Mouse (Mus musculus) midbrain, embryonic 15.5 days (tissue): ENCODE data around the gene Atf1. TPM values are rescaled to one million over a fixed set of nuclear protein-coding genes. Genes with fewer than 3 reads are reported as not detected.
"Not testable (repeated sequence)": the region's sequence is repeated elsewhere in the genome, so short reads cannot be mapped to it uniquely, and the experiment has no call there.

Experiments
- ATAC-seq: fragments of 200-750 bp; cut with Nextera tagmentation; replicated peaks from 2 replicates; pipeline ENCODE4 v1.8.0; 2017; ENCODE audit warnings: moderate TSS enrichment
- H3K27ac ChIP-seq: fragments of 300-500 bp; sonication (generic); 2 replicates; pipeline ENCODE4 v1.5.1; 2015; ENCODE audit warnings: mild to moderate bottlenecking, inconsistent platforms
- H3K27me3 ChIP-seq: fragments of 300-500 bp; sonication (generic); replicated peaks from 2 replicates; pipeline ENCODE4 v1.6.1; 2015; ENCODE audit warnings: inconsistent platforms
- H3K36me3 ChIP-seq: fragments of 300-500 bp; sonication (generic); replicated peaks from 2 replicates; pipeline ENCODE4 v1.6.1; 2015; ENCODE audit warnings: inconsistent platforms
- H3K4me1 ChIP-seq: fragments of 300-500 bp; sonication (generic); 2 replicates; pipeline ENCODE4 v1.6.1; 2015; ENCODE audit warnings: inconsistent platforms
- H3K4me2 ChIP-seq: fragments of 300-500 bp; sonication (generic); 2 replicates; pipeline ENCODE4 v1.6.1; 2015; ENCODE audit warnings: inconsistent platforms, mild to moderate bottlenecking, moderate library complexity
- H3K4me3 ChIP-seq: fragments of 300-500 bp; sonication (generic); 2 replicates; pipeline ENCODE4 v1.5.1; 2015; ENCODE audit warnings: mild to moderate bottlenecking, inconsistent platforms
- H3K9ac ChIP-seq: fragments of 300-500 bp; sonication (generic); 2 replicates; pipeline ENCODE4 v1.6.1; 2015; ENCODE audit warnings: mild to moderate bottlenecking, inconsistent platforms
- H3K9me3 ChIP-seq: fragments of 300-500 bp; sonication (generic); 2 replicates; pipeline ENCODE4 v1.6.1; 2016; ENCODE audit warnings: inconsistent platforms
- WGBS: fragments of 180-500 bp; shearing (Covaris S2); methylation state at CpG from one replicate; pipeline ENCODE4 v1.1.7; 2015; ENCODE audit warnings: mixed read lengths; 5-methylcytosine and 5-hydroxymethylcytosine counted together
- polyA plus RNA-seq: library from polyadenylated mRNA; unstranded; fragments of >200 nt; fragmentation: Nextera tagmentation; extraction: Ambion mirVana; gene quantifications from 2 replicates; pipeline ENCODE4 v1.2.1, GENCODE M21; 2015

Gene Atf1
- polyA plus RNA-seq, 1 experiment from 2014 or later = 16.0 TPM

- no peak overlapping the region for H3K9ac ChIP-seq
- no peak overlapping the region for H3K4me2 ChIP-seq
- no peaks in the 10 kb centered on the region for H3K27me3 ChIP-seq
- no peaks in the 10 kb centered on the region for H3K4me1 ChIP-seq
- H3K4me3 ChIP-seq = no peak overlapping the region
- peaks cover 24% of the 10 kb centered on the region; the same call in 1 of the 2 replicates for H3K36me3 ChIP-seq
- H3K9me3 ChIP-seq = no peaks in the 10 kb centered on the region
- no peak overlapping the region for H3K27ac ChIP-seq
- ATAC-seq = no peak
- WGBS = 94% methylated on average over 9 of the region's 9 CpGs
These were observed 19.7 kb downstream of the Atf1 start for GRCm38 (mm10) chr15:100247296-100247695.

- peaks cover 31% of the 10 kb centered on the region for H3K36me3 ChIP-seq
- no peaks in the 10 kb centered on the region for H3K27me3 ChIP-seq
- H3K4me2 ChIP-seq = no peak overlapping the region
- no peaks in the 10 kb centered on the region for H3K9me3 ChIP-seq
- 97% methylated on average over 6 of the region's 6 CpGs for WGBS
- no peak overlapping the region for H3K27ac ChIP-seq
- no peak overlapping the region for H3K4me3 ChIP-seq
- no peaks in the 10 kb centered on the region for H3K4me1 ChIP-seq
- H3K9ac ChIP-seq = no peak overlapping the region
- ATAC-seq = no peak
These were observed 21.2 kb downstream of the Atf1 start for GRCm38 (mm10) chr15:100248665-100249433.

- Histone ChIP-seq H3K4me3 (no peak overlapping the region), H3K9ac (no peak overlapping the region), H3K36me3 (peaks cover 42% of the 10 kb centered on the region), H3K4me2 (no peak overlapping the region), H3K9me3 (no peaks in the 10 kb centered on the region), H3K27ac (no peak overlapping the region), H3K4me1 (no peaks in the 10 kb centered on the region), H3K27me3 (no peaks in the 10 kb centered on the region)
- ATAC-seq = no peak
- WGBS = 92% methylated on average over 6 of the region's 6 CpGs
These were observed 23.6 kb downstream of the Atf1 start for GRCm38 (mm10) chr15:100251153-100251780.

GRCm38 (mm10) chr15:100256386-100256785 lies 28.8 kb downstream of the Atf1 start:
- Histone ChIP-seq H3K9ac (no peak overlapping the region), H3K9me3 (no peaks in the 10 kb centered on the region), H3K4me3 (no peak overlapping the region), H3K27ac (no peak overlapping the region), H3K4me2 (no peak overlapping the region), H3K4me1 (no peaks in the 10 kb centered on the region), H3K36me3 (peaks cover 49% of the 10 kb centered on the region), H3K27me3 (no peaks in the 10 kb centered on the region)
- 93% methylated on average over 6 of the region's 6 CpGs for WGBS
- no peak for ATAC-seq

- 90% methylated on average over 5 of the region's 5 CpGs for WGBS
- no peaks in the 10 kb centered on the region for H3K9me3 ChIP-seq
- no peak for ATAC-seq
- H3K36me3 ChIP-seq = peaks cover 52% of the 10 kb centered on the region
- H3K27me3 ChIP-seq = no peaks in the 10 kb centered on the region
- no peaks in the 10 kb centered on the region for H3K4me1 ChIP-seq
- H3K27ac ChIP-seq = no peak overlapping the region
- H3K9ac ChIP-seq = no peak overlapping the region
- no peak overlapping the region for H3K4me3 ChIP-seq
- H3K4me2 ChIP-seq = no peak overlapping the region
These were observed 29.7 kb downstream of the Atf1 start for GRCm38 (mm10) chr15:100257305-100257704.

GRCm38 (mm10) chr15:100258646-100259425 lies 31.2 kb downstream of the Atf1 start:
- H3K4me3 ChIP-seq = no peak overlapping the region
- ATAC-seq = no peak
- H3K27ac ChIP-seq = no peak overlapping the region
- no peaks in the 10 kb centered on the region for H3K9me3 ChIP-seq
- no peak overlapping the region for H3K4me2 ChIP-seq
- no peaks in the 10 kb centered on the region for H3K27me3 ChIP-seq
- peaks cover 40% of the 10 kb centered on the region for H3K36me3 ChIP-seq
- WGBS = 94% methylated on average over 7 of the region's 7 CpGs
- H3K9ac ChIP-seq = no peak overlapping the region
- H3K4me1 ChIP-seq = no peaks in the 10 kb centered on the region

GRCm38 (mm10) chr15:100260351-100260750 lies 32.7 kb downstream of the Atf1 start:
- H3K4me3 ChIP-seq, H3K4me1 ChIP-seq, H3K27ac ChIP-seq, H3K9me3 ChIP-seq, H3K4me2 ChIP-seq, H3K27me3 ChIP-seq, ATAC-seq, H3K9ac ChIP-seq: not testable (repeated sequence)
- WGBS = 91% methylated on average over 5 of the region's 7 CpGs
- H3K36me3 ChIP-seq = peaks cover 26% of the 10 kb centered on the region

- H3K9me3 ChIP-seq = no peaks in the 10 kb centered on the region
- WGBS = 18% methylated on average over 4 of the region's 4 CpGs
- peaks cover 10% of the 10 kb centered on the region for H3K36me3 ChIP-seq
- H3K4me2 ChIP-seq = no peak overlapping the region
- no peaks in the 10 kb centered on the region for H3K27me3 ChIP-seq
- no peak overlapping the region for H3K27ac ChIP-seq
- no peak for ATAC-seq
- no peaks in the 10 kb centered on the region for H3K4me1 ChIP-seq
- no peak overlapping the region for H3K9ac ChIP-seq
- no peak overlapping the region for H3K4me3 ChIP-seq
These were observed 35.8 kb downstream of the Atf1 start for GRCm38 (mm10) chr15:100263246-100263905.

GRCm38 (mm10) chr15:100265586-100266325 lies 38.1 kb downstream of the Atf1 start:
- no peaks in the 10 kb centered on the region for H3K4me1 ChIP-seq
- no peaks in the 10 kb centered on the region for H3K9me3 ChIP-seq
- H3K27ac ChIP-seq = no peak overlapping the region
- H3K36me3 ChIP-seq = peaks cover 7% of the 10 kb centered on the region
- H3K9ac ChIP-seq = no peak overlapping the region
- no peak for ATAC-seq
- H3K4me2 ChIP-seq = no peak overlapping the region
- H3K4me3 ChIP-seq = no peak overlapping the region
- 75% methylated on average over 4 of the region's 5 CpGs for WGBS
- H3K27me3 ChIP-seq = no peaks in the 10 kb centered on the region

- no peaks in the 10 kb centered on the region for H3K27me3 ChIP-seq
- WGBS = 81% methylated on average over 2 of the region's 2 CpGs
- no peak overlapping the region for H3K9ac ChIP-seq
- no peaks in the 10 kb centered on the region for H3K4me1 ChIP-seq
- ATAC-seq = no peak
- no peak overlapping the region for H3K4me3 ChIP-seq
- H3K9me3 ChIP-seq = no peaks in the 10 kb centered on the region
- H3K27ac ChIP-seq = no peak overlapping the region
- H3K36me3 ChIP-seq = no peaks in the 10 kb centered on the region
- H3K4me2 ChIP-seq = no peak overlapping the region
These were observed 41.3 kb downstream of the Atf1 start for GRCm38 (mm10) chr15:100268916-100269315.

- Histone ChIP-seq H3K4me2 (no peak overlapping the region), H3K36me3 (no peaks in the 10 kb centered on the region), H3K9ac (no peak overlapping the region), H3K4me3 (no peak overlapping the region), H3K27ac (no peak overlapping the region), H3K27me3 (no peaks in the 10 kb centered on the region), H3K9me3 (no peaks in the 10 kb centered on the region), H3K4me1 (no peaks in the 10 kb centered on the region)
- 12% methylated on average over 9 of the region's 9 CpGs for WGBS
- ATAC-seq = no peak
These were observed 42.2 kb downstream of the Atf1 start for GRCm38 (mm10) chr15:100269776-100270175.
